Comparison of ENCODE assay signal across 31 mouse cellular contexts in the genomic region with DNA sequence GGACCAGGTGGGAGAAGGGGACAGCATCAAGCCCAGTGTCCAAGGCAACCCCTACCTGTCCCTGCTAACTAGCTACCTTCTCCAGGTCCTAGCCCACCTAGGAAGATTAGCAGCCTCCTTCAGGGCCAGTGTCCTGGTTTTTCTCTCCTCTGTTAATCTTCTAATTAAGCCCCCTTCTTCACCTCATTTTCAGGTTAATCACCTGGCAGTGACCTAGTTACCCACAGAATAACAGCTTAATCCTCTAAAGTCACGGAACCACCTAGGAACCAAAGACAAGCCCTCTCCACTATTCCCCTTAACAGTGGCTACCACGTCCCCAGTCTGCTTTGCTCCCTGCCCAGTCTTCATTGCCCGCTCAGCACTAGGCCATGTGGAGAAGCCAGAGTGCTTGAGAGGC. TPM values are rescaled to one million over a fixed set of nuclear protein-coding genes. Genes with fewer than 3 reads are reported as not detected.
DNase-seq lines count a peak whose midpoint lies in the region; TF ChIP-seq lines count a peak whose summit lies in the region.
"Had no signal": no experiment of that assay in that cellular context is flagged by ENCODE, and none has a peak within 500 bp of the region (broad histone marks: within the 10 kb centered on the region; RNA-seq: fewer than 3 reads in every experiment).

No protein-coding gene starts in this region.

- no peaks in the 10 kb centered on the region for H3K27me3 ChIP-seq in cerebellum, adult 2 months (ENCODE audit: control insufficient read depth, insufficient read depth, low read length)
- H3K27me3 ChIP-seq: CH12.LX; embryonic facial prominence, embryonic 13.5 days; embryonic facial prominence, embryonic 15.5 days; forebrain, embryonic 12.5 days had no signal

- TF ChIP-seq POLR2A in cerebellum, adult 2 months (IDR thresholded peaks at IDR 0.05; ENCODE audit: borderline replicate concordance, insufficient read depth, low read length), result no peak

- peaks cover 3% of the 10 kb centered on the region; the same call in 1 of the 2 replicates for H3K4me1 ChIP-seq in cerebellum, adult 2 months (ENCODE audit: control insufficient read depth, insufficient read depth, low read length)
- H3K4me1 ChIP-seq: embryonic facial prominence, embryonic 13.5 days; embryonic facial prominence, embryonic 15.5 days; forebrain, embryonic 12.5 days had no signal

- H3K27ac ChIP-seq in cerebellum, adult 2 months (ENCODE audit: insufficient read depth, low read length), result no peak overlapping the region
- H3K27ac ChIP-seq in left cerebral cortex, adult 2 months, result peak overlapping the region; percentile 33
- H3K27ac ChIP-seq: embryonic facial prominence, embryonic 13.5 days; embryonic facial prominence, embryonic 15.5 days; forebrain, embryonic 10.5 days; forebrain, embryonic 12.5 days had no signal

- DNase-seq in cerebellum, adult 9-10 months, result peak; percentile 3
- no peak for DNase-seq in cerebellum, adult 2 months
- no peak for DNase-seq in left cerebral cortex, adult 2 months (ENCODE audit: extremely low spot score in 1 of 2, low spot score in 2 of 2)
- no peak for DNase-seq in left cerebral cortex, postnatal 10 days (ENCODE audit: extremely low spot score in 1 of 2, low spot score in 2 of 2)
- peak; percentile 74 for DNase-seq in retina, adult 2 months (ENCODE audit: low read depth, low spot score)
- no peak for DNase-seq in retina, embryonic 14.5 days (ENCODE audit: low spot score)
- no peak for DNase-seq in right cerebral cortex, postnatal 25 days
- DNase-seq: adrenal gland, adult 8-10 months; adrenal gland, postnatal 14 days; B cell, adult 2 months; cerebellum, adult 11 months; cerebellum, adult 18-20 months; cerebellum, adult 9-11 months; cerebellum, postnatal 14 days; cerebellum, postnatal 36 days; embryo, embryonic 11 days had no signal

- no peak overlapping the region for H3K4me3 ChIP-seq in cerebellum, adult 2 months (replicated peaks; ENCODE audit: insufficient read depth, low read depth, low read length)
- H3K4me3 ChIP-seq in left cerebral cortex, adult 2 months, result no peak overlapping the region
- H3K4me3 ChIP-seq: embryonic facial prominence, embryonic 13.5 days; embryonic facial prominence, embryonic 15.5 days; erythroblast, embryonic 14.5 days; forebrain, embryonic 10.5 days; forebrain, embryonic 12.5 days had no signal

- TF ChIP-seq CTCF in cerebellum, adult 2 months (IDR thresholded peaks at IDR 0.05; ENCODE audit: borderline replicate concordance, insufficient read depth, low read depth, low read length), result no peak
- TF ChIP-seq CTCF in left cerebral cortex, adult 2 months (IDR thresholded peaks at IDR 0.05), result no peak

- WGBS in cerebellum, adult 2 months, result 84% methylated on average over 3 of the region's 3 CpGs

- intact Hi-C loops in left cerebral cortex, adult 2 months (cut with DNase I), result no loop called here
- intact Hi-C loops in left cerebral cortex, postnatal 10 days (cut with DNase I), result no loop called here

RNA-seq across cellular contexts. Expression of gene Rcvrn, which starts 13.3 kb away (rescaled TPM):
- 0.41 and 0.86 TPM in 2 replicates for polyA plus RNA-seq in cerebellum, adult 2 months (2012; rRNA removed)
- total RNA-seq in left cerebral cortex, adult 2 months (2021), result 1 to 10 TPM in 1 of 2 experiments, under 1 TPM in 1; 0.91 to 3.2 TPM
- 1 to 10 TPM; 2.8 to 3.0 TPM for total RNA-seq in left cerebral cortex, postnatal 10 days (2021)
- total RNA-seq: adrenal gland, postnatal 14 days; adrenal gland, postnatal 4 days; CH12.LX; common myeloid progenitor, adult 5-6 weeks; G1E had no signal
- polyA plus RNA-seq: activated CD4-positive, CD25-positive, alpha-beta regulatory T cell, adult 4 months; CD4-positive, CD25-positive, alpha-beta regulatory T cell, adult 4 months; embryonic facial prominence, embryonic 11.5 days; embryonic facial prominence, embryonic 13.5 days; embryonic facial prominence, embryonic 15.5 days; erythroblast, embryonic 14.5 days; forebrain, embryonic 10.5 days; forebrain, embryonic 12.5 days; forebrain, embryonic 14.5 days; forebrain, embryonic 16.5 days; G1E; Patski had no signal

Comparison
In these comparisons a context has a peak if more than half of its experiments do, and no peak if none do; other contexts are left out.
1. DNase-seq: peak in cerebellum, adult 9-10 months (single experiment) and retina, adult 2 months (single experiment); none in cerebellum, adult 2 months (0 of 2), left cerebral cortex, adult 2 months (0 of 2), left cerebral cortex, postnatal 10 days (0 of 2), retina, embryonic 14.5 days (single experiment) and right cerebral cortex, postnatal 25 days (single experiment).